26 mouse cellular contexts compared by ENCODE assay signal in genomic region chr10:15321480-15321879, GRCm38 (mm10).
"Had no signal": no experiment of that assay in that cellular context is flagged by ENCODE, and none has a peak within 500 bp of the region (broad histone marks: within the 10 kb centered on the region; RNA-seq: fewer than 3 reads in every experiment).

No protein-coding gene starts in this region.

- H3K4me2 ChIP-seq: heart, embryonic 11.5 days; heart, embryonic 13.5 days; heart, embryonic 15.5 days; hindbrain, embryonic 12.5 days; hindbrain, embryonic 14.5 days; intestine, embryonic 15.5 days; limb, embryonic 13.5 days; limb, embryonic 15.5 days; liver, embryonic 12.5 days had no signal

- H3K27ac ChIP-seq: heart, embryonic 13.5 days; heart, embryonic 15.5 days; hindbrain, embryonic 10.5 days; hindbrain, embryonic 12.5 days; hindbrain, embryonic 14.5 days; intestine, embryonic 15.5 days; kidney, postnatal 0 days; limb, embryonic 13.5 days; limb, embryonic 15.5 days; liver, embryonic 12.5 days had no signal

- H3K36me3 ChIP-seq: heart, embryonic 13.5 days; heart, embryonic 15.5 days; hindbrain, embryonic 10.5 days; hindbrain, embryonic 12.5 days; intestine, embryonic 15.5 days; limb, embryonic 13.5 days; limb, embryonic 15.5 days; liver, embryonic 12.5 days had no signal

- ATAC-seq: hindbrain, embryonic 16.5 days; inflammation-experienced regulatory T-cells, adult 6 months; intestine, embryonic 15.5 days; intestine, postnatal 0 days; liver, embryonic 12.5 days had no signal

- H3K9me3 ChIP-seq: heart, embryonic 13.5 days; heart, embryonic 15.5 days; hindbrain, embryonic 10.5 days; hindbrain, embryonic 12.5 days; intestine, embryonic 15.5 days; limb, embryonic 13.5 days; limb, embryonic 15.5 days; liver, embryonic 12.5 days had no signal

- H3K27me3 ChIP-seq: heart, embryonic 13.5 days; heart, embryonic 15.5 days; hindbrain, embryonic 12.5 days; intestine, embryonic 15.5 days; limb, embryonic 13.5 days; limb, embryonic 15.5 days; liver, embryonic 12.5 days had no signal

- H3K9ac ChIP-seq: heart, embryonic 13.5 days; heart, embryonic 15.5 days; hindbrain, embryonic 12.5 days; hindbrain, embryonic 14.5 days; intestine, embryonic 15.5 days; limb, embryonic 13.5 days; limb, embryonic 15.5 days; liver, embryonic 12.5 days had no signal

- H3K4me3 ChIP-seq: heart, embryonic 13.5 days; heart, embryonic 15.5 days; hindbrain, embryonic 10.5 days; hindbrain, embryonic 12.5 days; intestine, embryonic 15.5 days; limb, embryonic 13.5 days; limb, embryonic 15.5 days; liver, embryonic 12.5 days had no signal

- DNase-seq: gastrocnemius, postnatal 14 days; gastrocnemius, postnatal 36 days; heart, adult 18-20 months; heart, postnatal 10 days; heart, postnatal 4 days; kidney, adult 18-20 months; kidney, adult 8-10 months; kidney, postnatal 14 days; kidney, postnatal 36 days; layer of hippocampus, adult 9-11 months; layer of hippocampus, postnatal 36 days; left cerebral cortex, postnatal 4 days had no signal

- H3K4me1 ChIP-seq: heart, embryonic 13.5 days; heart, embryonic 15.5 days; hindbrain, embryonic 10.5 days; hindbrain, embryonic 12.5 days; intestine, embryonic 15.5 days; limb, embryonic 13.5 days; limb, embryonic 15.5 days; liver, embryonic 12.5 days had no signal
